Mouse (Mus musculus) hindbrain, embryonic 14.5 days (tissue): Measurements from ENCODE around the gene Adgrv1. TPM values are rescaled to one million over a fixed set of nuclear protein-coding genes. Genes with fewer than 3 reads are reported as not detected.
A peak's percentile ranks its signal among the peaks of the same experiment; 100 is the strongest.
"Not testable (repeated sequence)": the region's sequence is repeated elsewhere in the genome, so short reads cannot be mapped to it uniquely, and the experiment has no call there.

Experiments used
- ATAC-seq: fragments of 200-750 bp; cut with Nextera tagmentation; 2 replicates; pipeline ENCODE4 v1.8.0; 2017; ENCODE audit warnings: moderate number of reproducible peaks, mild to moderate bottlenecking, moderate TSS enrichment, moderate library complexity; ENCODE audit not compliant: low FRiP score
- DNase-seq: peaks from one replicate; pipeline ENCODE4 v3.0.0-alpha.2; 2015; ENCODE audit warnings: low spot score
- H3K27ac ChIP-seq: fragments of 300-500 bp; sonication (generic); 2 replicates; pipeline ENCODE4 v1.5.1; 2014; ENCODE audit warnings: mild to moderate bottlenecking, moderate library complexity
- H3K27me3 ChIP-seq: fragments of 300-500 bp; sonication (generic); 2 replicates; pipeline ENCODE4 v1.6.1; 2014; ENCODE audit warnings: mild to moderate bottlenecking, low read length, mixed read lengths; ENCODE audit not compliant: control insufficient read depth, insufficient read depth
- H3K36me3 ChIP-seq: fragments of 300-500 bp; sonication (generic); replicated peaks from 2 replicates; pipeline ENCODE4 v1.6.1; 2014; ENCODE audit not compliant: control insufficient read depth, insufficient read depth
- H3K4me1 ChIP-seq: fragments of 300-500 bp; sonication (generic); replicated peaks from 2 replicates; pipeline ENCODE4 v1.6.1; 2014; ENCODE audit warnings: antibody characterized with exemption, low read length, mixed read lengths; ENCODE audit not compliant: control insufficient read depth, insufficient read depth
- H3K4me2 ChIP-seq: fragments of 300-500 bp; sonication (generic); replicated peaks from 2 replicates; pipeline ENCODE4 v1.6.1; 2014; ENCODE audit warnings: mild to moderate bottlenecking, moderate library complexity
- H3K4me3 ChIP-seq: fragments of 300-500 bp; sonication (generic); replicated peaks from 2 replicates; pipeline ENCODE4 v1.5.1; 2014; ENCODE audit warnings: mild to moderate bottlenecking, low read length
- H3K9ac ChIP-seq: fragments of 300-500 bp; sonication (generic); 2 replicates; pipeline ENCODE4 v1.6.1; 2014
- H3K9me3 ChIP-seq: fragments of 300-500 bp; sonication (generic); 2 replicates; pipeline ENCODE4 v1.6.1; 2016; ENCODE audit warnings: low read length; ENCODE audit not compliant: control insufficient read depth
- WGBS: fragments of 180-500 bp; shearing (Covaris S2); extraction: QIAGEN DNeasy Blood & Tissue Kit; methylation state at CpG from one replicate; pipeline ENCODE4 v1.1.7; 2014; 5-methylcytosine and 5-hydroxymethylcytosine counted together
- polyA plus RNA-seq: library from polyadenylated mRNA; unstranded; fragments of >200 nt; fragmentation: Nextera tagmentation; extraction: Ambion mirVana; gene quantifications from 2 replicates; pipeline ENCODE4 v1.2.1, GENCODE M21; 2014

Adgrv1 gene
- polyA plus RNA-seq, 1 experiment from 2014 or later, result 13.2 TPM

GRCm38 (mm10) chr13:81629395-81629794 is 3.6 kb downstream of the Adgrv1 start:
- H3K27ac ChIP-seq, result 0 out of 2 replicates have a peak overlapping the region, but pooled peaks have one; percentile 5
- H3K9ac ChIP-seq, result no peak overlapping the region
- peak; percentile 14; the same call in 1 of the 2 replicates for ATAC-seq
- 0 out of 2 replicates have a peak overlapping the region, but pooled peaks have one; percentile 33 for H3K4me2 ChIP-seq
- H3K9me3 ChIP-seq, result no peaks in the 10 kb centered on the region
- no peak overlapping the region for H3K4me3 ChIP-seq
- H3K27me3 ChIP-seq, result no peaks in the 10 kb centered on the region
- WGBS, result 19% methylated on average over 3 of the region's 3 CpGs
- no peak for DNase-seq
- no peaks in the 10 kb centered on the region for H3K36me3 ChIP-seq
- H3K4me1 ChIP-seq, result no peaks in the 10 kb centered on the region; the same call in 1 of the 2 replicates

GRCm38 (mm10) chr13:81628631-81629190 is 4.2 kb downstream of the Adgrv1 start:
- Histone ChIP-seq H3K4me2 (0 out of 2 replicates have a peak overlapping the region, but pooled peaks have one; percentile 7), H3K36me3 (no peaks in the 10 kb centered on the region), H3K27ac (0 out of 2 replicates have a peak overlapping the region, but pooled peaks have one; percentile 16), H3K4me3 (no peak overlapping the region), H3K27me3 (no peaks in the 10 kb centered on the region), H3K9me3 (no peaks in the 10 kb centered on the region), H3K4me1 (no peaks in the 10 kb centered on the region; the same call in 1 of the 2 replicates), H3K9ac (no peak overlapping the region)
- ATAC-seq (no peak), DNase-seq (no peak)
- WGBS, result 20% methylated on average over 2 of the region's 2 CpGs

- DNase-seq, H3K36me3 ChIP-seq, H3K27me3 ChIP-seq, ATAC-seq, H3K4me2 ChIP-seq, H3K9me3 ChIP-seq, H3K9ac ChIP-seq, H3K4me3 ChIP-seq, H3K4me1 ChIP-seq, H3K27ac ChIP-seq: not testable (repeated sequence)
- 50% methylated on average over 1 of the region's 1 CpGs for WGBS
These were observed 5.1 kb downstream of the Adgrv1 start for GRCm38 (mm10) chr13:81627861-81628260.

GRCm38 (mm10) chr13:81610349-81610748 is 22.6 kb downstream of the Adgrv1 start:
- no peaks in the 10 kb centered on the region for H3K4me1 ChIP-seq
- H3K4me2 ChIP-seq, result no peak overlapping the region
- H3K27ac ChIP-seq, result no peak overlapping the region
- ATAC-seq, result no peak
- no peaks in the 10 kb centered on the region for H3K9me3 ChIP-seq
- no peaks in the 10 kb centered on the region for H3K27me3 ChIP-seq
- 84% methylated on average over 4 of the region's 4 CpGs for WGBS
- H3K9ac ChIP-seq, result no peak overlapping the region
- no peak overlapping the region for H3K4me3 ChIP-seq
- H3K36me3 ChIP-seq, result no peaks in the 10 kb centered on the region
- DNase-seq, result no peak

- Histone ChIP-seq H3K27ac (no peak overlapping the region), H3K9ac (no peak overlapping the region), H3K4me2 (no peak overlapping the region), H3K36me3 (no peaks in the 10 kb centered on the region), H3K27me3 (no peaks in the 10 kb centered on the region), H3K9me3 (peaks cover 6% of the 10 kb centered on the region; the same call in 1 of the 2 replicates), H3K4me3 (no peak overlapping the region), H3K4me1 (no peaks in the 10 kb centered on the region)
- 93% methylated on average over 2 of the region's 2 CpGs for WGBS
- ATAC-seq (no peak), DNase-seq (no peak)
These were observed 26.0 kb downstream of the Adgrv1 start for GRCm38 (mm10) chr13:81606991-81607390.

- ATAC-seq (no peak), DNase-seq (no peak)
- no peaks in the 10 kb centered on the region for H3K27me3 ChIP-seq
- H3K9me3 ChIP-seq, result no peaks in the 10 kb centered on the region
- H3K4me3 ChIP-seq, result no peak overlapping the region
- no peaks in the 10 kb centered on the region for H3K4me1 ChIP-seq
- H3K9ac ChIP-seq, result no peak overlapping the region
- H3K4me2 ChIP-seq, result no peak overlapping the region
- H3K36me3 ChIP-seq, result no peaks in the 10 kb centered on the region
- no peak overlapping the region for H3K27ac ChIP-seq
- 25% methylated on average over 9 of the region's 9 CpGs for WGBS
These were observed 35.9 kb downstream of the Adgrv1 start for GRCm38 (mm10) chr13:81596910-81597607.

GRCm38 (mm10) chr13:81578692-81579091 is 54.3 kb downstream of the Adgrv1 start:
- H3K27ac ChIP-seq, result no peak overlapping the region
- DNase-seq, result no peak
- no peak for ATAC-seq
- no peaks in the 10 kb centered on the region for H3K9me3 ChIP-seq
- H3K4me1 ChIP-seq, result no peaks in the 10 kb centered on the region
- H3K4me2 ChIP-seq, result no peak overlapping the region
- no peak overlapping the region for H3K9ac ChIP-seq
- no peaks in the 10 kb centered on the region for H3K27me3 ChIP-seq
- no peak overlapping the region for H3K4me3 ChIP-seq
- 96% methylated on average over 8 of the region's 8 CpGs for WGBS
- H3K36me3 ChIP-seq, result no peaks in the 10 kb centered on the region

- DNase-seq, result peak; percentile 55
These were observed 62.6 kb downstream of the Adgrv1 start for GRCm38 (mm10) chr13:81570241-81570821.

GRCm38 (mm10) chr13:81550024-81550423 is 82.9 kb downstream of the Adgrv1 start:
- WGBS, result 72% methylated on average over 1 of the region's 1 CpGs
- Histone ChIP-seq H3K4me1 (no peaks in the 10 kb centered on the region), H3K9ac (no peak overlapping the region), H3K27me3 (no peaks in the 10 kb centered on the region), H3K9me3 (no peaks in the 10 kb centered on the region), H3K27ac (no peak overlapping the region), H3K36me3 (no peaks in the 10 kb centered on the region), H3K4me3 (no peak overlapping the region), H3K4me2 (no peak overlapping the region)
- ATAC-seq (no peak), DNase-seq (no peak)

More at GRCm38 (mm10) chr13:81570241-81570821, 62.6 kb downstream of the Adgrv1 start:
- no peaks in the 10 kb centered on the region for H3K9me3 ChIP-seq
- H3K4me2 ChIP-seq, result peak overlapping the region; percentile 61
- peak overlapping the region; percentile 62 for H3K27ac ChIP-seq
- WGBS, result 11% methylated on average over 12 of the region's 12 CpGs
- peak; percentile 85 for ATAC-seq
- H3K27me3 ChIP-seq, result no peaks in the 10 kb centered on the region
- peaks cover 8% of the 10 kb centered on the region; the same call in 1 of the 2 replicates for H3K4me1 ChIP-seq
- H3K36me3 ChIP-seq, result no peaks in the 10 kb centered on the region
- H3K9ac ChIP-seq, result peak overlapping the region; percentile 62
- H3K4me3 ChIP-seq, result peak overlapping the region; percentile 36
